Mouse (Mus musculus): ENCODE results near the gene Dzip1l. TPM values are rescaled to one million over a fixed set of nuclear protein-coding genes. Genes with fewer than 3 reads are reported as not detected.

Gene Dzip1l
- total RNA-seq, 2 experiments from 2014 or later = not detected

DNA sequence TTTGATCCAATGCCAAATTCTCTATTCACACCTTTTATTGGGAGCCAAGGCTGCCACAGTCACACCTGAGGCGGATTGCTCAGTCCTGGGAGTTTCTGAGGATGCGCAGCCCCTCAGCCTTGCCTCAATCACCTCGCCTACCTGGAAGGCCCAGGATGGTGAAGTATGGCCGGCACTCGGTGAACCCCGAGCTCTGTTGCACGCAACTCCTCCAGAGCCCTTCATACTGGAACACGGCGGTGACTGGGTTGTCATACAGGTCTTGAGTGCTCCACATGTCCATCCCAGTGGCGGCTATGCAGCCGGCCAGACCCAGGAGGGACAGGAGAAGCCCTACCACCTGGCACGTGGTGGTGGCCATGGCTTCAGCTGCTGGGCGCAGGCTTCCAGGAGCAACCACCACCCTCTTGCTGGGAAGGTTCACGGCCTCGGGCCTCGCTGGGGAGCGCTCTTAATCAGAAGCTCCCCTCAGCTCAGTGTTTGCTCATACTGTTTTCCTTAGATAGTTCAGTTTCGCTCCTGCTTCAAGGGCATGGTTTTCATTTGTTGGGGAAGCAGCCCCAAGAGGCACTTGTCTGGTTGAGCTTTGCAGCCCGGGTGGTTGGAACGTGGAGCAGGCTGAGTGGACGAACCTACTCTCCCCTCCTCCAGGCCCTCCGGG, 80.4 kb downstream of the Dzip1l start:
- ATAC-seq (ENCODE audit: poor library complexity, severe bottlenecking) = no peak

GRCm38 (mm10) chr9:99710297-99710696, 81.0 kb downstream of the Dzip1l start:
- ATAC-seq (ENCODE audit: poor library complexity, severe bottlenecking) = no peak

- no peak for ATAC-seq (ENCODE audit: poor library complexity, severe bottlenecking)
Measured at GRCm38 (mm10) chr9:99717134-99717533, 87.8 kb downstream of the Dzip1l start, which contains the start of gene Cldn18. Gene Cldn18, minus strand, starts transcription at chr9:99717267.

Other genes starting within 250 kb of the Dzip1l start
- 0.50 and 1.6 TPM in 2 replicates for gene Mras, start 192.1 kb upstream of the Dzip1l start, total RNA-seq (2015)
- 0.41 and 0.48 TPM in 2 replicates for gene Mras, start 192.1 kb upstream of the Dzip1l start, total RNA-seq (2017)
- not detected in 2 replicates for gene Nme9, start 178.0 kb upstream of the Dzip1l start, total RNA-seq (2015)
- gene Nme9, start 178.0 kb upstream of the Dzip1l start, total RNA-seq (2017) = not detected in 2 replicates
- 21.3 and 22.9 TPM in 2 replicates for gene Armc8, start 60.6 kb upstream of the Dzip1l start, total RNA-seq (2015)
- gene Armc8, start 60.6 kb upstream of the Dzip1l start, total RNA-seq (2017) = 22.6 and 26.1 TPM in 2 replicates
- gene Dbr1, start 53.7 kb upstream of the Dzip1l start, total RNA-seq (2015) = 14.0 and 16.6 TPM in 2 replicates
- 38.5 and 39.8 TPM in 2 replicates for gene Dbr1, start 53.7 kb upstream of the Dzip1l start, total RNA-seq (2017)
- gene A4gnt, start 17.0 kb upstream of the Dzip1l start, total RNA-seq (2015) = not detected in 2 replicates
- not detected in 2 replicates for gene A4gnt, start 17.0 kb upstream of the Dzip1l start, total RNA-seq (2017)
- gene Cldn18, start 87.8 kb downstream of the Dzip1l start, total RNA-seq (2015) = not detected in 2 replicates
- gene Cldn18, start 87.8 kb downstream of the Dzip1l start, total RNA-seq (2017) = not detected in 2 replicates
- gene Sox14, start 246.7 kb downstream of the Dzip1l start, total RNA-seq (2015) = not detected in 2 replicates
- gene Sox14, start 246.7 kb downstream of the Dzip1l start, total RNA-seq (2017) = not detected in 2 replicates

Measured in megakaryocyte, adult 5-6 weeks (primary cell).